ENCODE assay signal across 8 mouse cellular contexts in genomic region chr8:70698310-70699109, GRCm38 (mm10). TPM values are rescaled to one million over a fixed set of nuclear protein-coding genes. Genes with fewer than 3 reads are reported as not detected.
DNase-seq lines count a peak whose midpoint lies in the region; ATAC-seq and TF ChIP-seq lines count a peak whose summit lies in the region.

Gene Jund (plus strand): TSS chr8:70698949.

- peak within 1 kb of the TSS; percentile 96 for H3K9ac ChIP-seq in heart, embryonic 15.5 days
- H3K9ac ChIP-seq in liver, embryonic 14.5 days (replicated peaks): peak within 1 kb of the TSS; percentile 87
- peak within 1 kb of the TSS; percentile 83 for H3K9ac ChIP-seq in neural tube, embryonic 11.5 days (ENCODE audit: low read length)
- peak within 1 kb of the TSS; percentile 99 for H3K9ac ChIP-seq in stomach, postnatal 0 days (ENCODE audit: low read length)

- H3K4me1 ChIP-seq in forebrain, embryonic 10.5 days: peaks cover 76% of the 10 kb centered on the region
- H3K4me1 ChIP-seq in heart, embryonic 15.5 days (replicated peaks): peaks cover 62% of the 10 kb centered on the region
- H3K4me1 ChIP-seq in liver, embryonic 14.5 days (replicated peaks; ENCODE audit: control insufficient read depth in 2 of 2, insufficient read depth in 2 of 2, low read length in 1 of 2): peaks cover 33 to 36% of the 10 kb centered on the region in 2 experiments
- H3K4me1 ChIP-seq in neural tube, embryonic 11.5 days (ENCODE audit: control insufficient read depth, insufficient read depth, low read length): peaks cover 36% of the 10 kb centered on the region
- H3K4me1 ChIP-seq in stomach, postnatal 0 days (replicated peaks; ENCODE audit: control insufficient read depth, insufficient read depth): peaks cover 17% of the 10 kb centered on the region

- H3K4me2 ChIP-seq in heart, embryonic 15.5 days: peak within 1 kb of the TSS; percentile 77
- peak within 1 kb of the TSS; percentile 80 for H3K4me2 ChIP-seq in liver, embryonic 14.5 days (ENCODE audit: low read depth)
- peak within 1 kb of the TSS; percentile 49 for H3K4me2 ChIP-seq in neural tube, embryonic 11.5 days (ENCODE audit: low read depth)
- H3K4me2 ChIP-seq in stomach, postnatal 0 days (replicated peaks; ENCODE audit: low read depth): peak within 1 kb of the TSS; percentile 62

- WGBS in forebrain, embryonic 10.5 days: under 1% methylated on average over 63 of the region's 69 CpGs
- under 1% methylated on average over 63 of the region's 69 CpGs for WGBS in heart, embryonic 15.5 days
- WGBS in liver, embryonic 14.5 days (ENCODE audit: insufficient replicate concordance): under 1% methylated on average over 68 of the region's 69 CpGs
- WGBS in neural tube, embryonic 11.5 days: under 1% methylated on average over 68 of the region's 69 CpGs
- WGBS in stomach, postnatal 0 days: under 1% methylated on average over 51 of the region's 69 CpGs

- DNase-seq in c-Kit-negative CD71-positive TER-119-positive erythroid progenitor cells, embryonic 14.5 days (ENCODE audit: low read depth, low spot score): peak; percentile 99
- DNase-seq in forebrain, embryonic 10.5 days (ENCODE audit: extremely low spot score, low spot score): peak; percentile 100
- peak; percentile 99 to 100 for DNase-seq in kidney, postnatal 25 days
- peak; percentile 98 to 99 (median 98) for DNase-seq in liver, embryonic 14.5 days (ENCODE audit: low read depth in 3 of 3, low spot score in 3 of 3)
- peak; percentile 100 for DNase-seq in neural tube, embryonic 11.5 days (ENCODE audit: low spot score)
- DNase-seq in stomach, postnatal 0 days (ENCODE audit: low spot score): peak; percentile 99

- H3K27me3 ChIP-seq in forebrain, embryonic 10.5 days (ENCODE audit: poor library complexity, severe bottlenecking): peaks cover 15% of the 10 kb centered on the region
- H3K27me3 ChIP-seq in heart, embryonic 15.5 days: no peaks in the 10 kb centered on the region
- H3K27me3 ChIP-seq in liver, embryonic 14.5 days (ENCODE audit: control insufficient read depth, insufficient read depth, low read length): no peaks in the 10 kb centered on the region
- no peaks in the 10 kb centered on the region for H3K27me3 ChIP-seq in neural tube, embryonic 11.5 days (ENCODE audit: control insufficient read depth, insufficient read depth, low read length)
- H3K27me3 ChIP-seq in stomach, postnatal 0 days (ENCODE audit: control insufficient read depth, insufficient read depth, low read length): no peaks in the 10 kb centered on the region

- peaks cover 23% of the 10 kb centered on the region for H3K36me3 ChIP-seq in forebrain, embryonic 10.5 days (replicated peaks)
- no peaks in the 10 kb centered on the region; the same call in 1 of the 2 replicates for H3K36me3 ChIP-seq in heart, embryonic 15.5 days
- no peaks in the 10 kb centered on the region for H3K36me3 ChIP-seq in liver, embryonic 14.5 days (replicated peaks; ENCODE audit: control insufficient read depth, insufficient read depth, low read depth)
- no peaks in the 10 kb centered on the region for H3K36me3 ChIP-seq in neural tube, embryonic 11.5 days (ENCODE audit: control insufficient read depth, insufficient read depth, low read length)
- H3K36me3 ChIP-seq in stomach, postnatal 0 days (ENCODE audit: control insufficient read depth, insufficient read depth, low read length): no peaks in the 10 kb centered on the region

- peak; percentile 65 for TF ChIP-seq EP300 in liver, embryonic 14.5 days (IDR thresholded peaks at IDR 0.05; ENCODE audit: low read depth)
- peak; percentile 86 for TF ChIP-seq EP300 in stomach, postnatal 0 days (optimal IDR thresholded peaks at IDR 0.05)

- no peaks in the 10 kb centered on the region for H3K9me3 ChIP-seq in forebrain, embryonic 10.5 days
- H3K9me3 ChIP-seq in heart, embryonic 15.5 days (replicated peaks): no peaks in the 10 kb centered on the region
- H3K9me3 ChIP-seq in liver, embryonic 14.5 days (ENCODE audit: control insufficient read depth, low read length): no peaks in the 10 kb centered on the region
- H3K9me3 ChIP-seq in neural tube, embryonic 11.5 days (ENCODE audit: control insufficient read depth, low read length): no peaks in the 10 kb centered on the region
- no peaks in the 10 kb centered on the region for H3K9me3 ChIP-seq in stomach, postnatal 0 days (ENCODE audit: control insufficient read depth, low read length)

- peak within 1 kb of the TSS; percentile 97 for H3K4me3 ChIP-seq in forebrain, embryonic 10.5 days
- peak within 1 kb of the TSS; percentile 87 for H3K4me3 ChIP-seq in heart, embryonic 15.5 days
- peak within 1 kb of the TSS; percentile 75 to 84 for H3K4me3 ChIP-seq in liver, embryonic 14.5 days (ENCODE audit: insufficient read depth in 1 of 2, low read depth in 2 of 2, low read length in 2 of 2)
- H3K4me3 ChIP-seq in neural tube, embryonic 11.5 days (ENCODE audit: low read depth, low read length): peak within 1 kb of the TSS; percentile 83
- H3K4me3 ChIP-seq in stomach, postnatal 0 days (ENCODE audit: low read depth, low read length): peak within 1 kb of the TSS; percentile 87

- ATAC-seq in CD4-positive, CD25-positive, alpha-beta regulatory T cell, adult 4 months: peak; percentile 65
- ATAC-seq in heart, embryonic 15.5 days (replicated peaks; ENCODE audit: insufficient number of reproducible peaks, insufficient read depth, low FRiP score, low read depth): peak; percentile 90
- peak; percentile 83 for ATAC-seq in liver, embryonic 14.5 days (ENCODE audit: insufficient read depth)
- peak; percentile 84 for ATAC-seq in neural tube, embryonic 11.5 days (ENCODE audit: insufficient read depth, low FRiP score, low TSS enrichment)
- ATAC-seq in stomach, postnatal 0 days (ENCODE audit: low FRiP score, low TSS enrichment): peak; percentile 87

- peak; percentile 34 for TF ChIP-seq CTCF in liver, embryonic 14.5 days (IDR thresholded peaks at IDR 0.05; ENCODE audit: low read depth)
- peak; percentile 50 for TF ChIP-seq CTCF in stomach, postnatal 0 days (IDR thresholded peaks at IDR 0.05; ENCODE audit: low read depth)

- peak within 1 kb of the TSS; percentile 99 for H3K27ac ChIP-seq in forebrain, embryonic 10.5 days
- peak within 1 kb of the TSS; percentile 98 for H3K27ac ChIP-seq in heart, embryonic 15.5 days
- H3K27ac ChIP-seq in liver, embryonic 14.5 days: peak within 1 kb of the TSS; percentile 91
- H3K27ac ChIP-seq in neural tube, embryonic 11.5 days (ENCODE audit: low read depth, low read length): peak within 1 kb of the TSS; percentile 98
- H3K27ac ChIP-seq in stomach, postnatal 0 days (replicated peaks): peak within 1 kb of the TSS; percentile 100

RNA-seq across cellular contexts. Expression of gene Jund, which starts in this region (rescaled TPM):
- polyA plus RNA-seq in CD4-positive, CD25-positive, alpha-beta regulatory T cell, adult 4 months (2017; shearing (Covaris generic)): 10 to 100 TPM in 1 of 2 experiments, 1 to 10 TPM in 1; 7.6 to 23.3 TPM
- 49.6 and 50.9 TPM in 2 replicates for polyA plus RNA-seq in forebrain, embryonic 10.5 days (2016; fragmentation: Nextera tagmentation; extraction: Ambion mirVana)
- 79.8 and 89.0 TPM in 2 replicates for polyA plus RNA-seq in heart, embryonic 15.5 days (2015; fragmentation: Nextera tagmentation; extraction: Ambion mirVana)
- 28.4 and 29.4 TPM in 2 replicates for polyA plus RNA-seq in liver, embryonic 14.5 days (2012; rRNA removed)
- 20.3 and 21.8 TPM in 2 replicates for polyA plus RNA-seq in liver, embryonic 14.5 days (2014; fragmentation: Nextera tagmentation; extraction: Ambion mirVana)
- polyA plus RNA-seq in neural tube, embryonic 11.5 days (2014; fragmentation: Nextera tagmentation; extraction: Ambion mirVana): 167 and 171 TPM in 2 replicates
- 78.3 and 108 TPM in 2 replicates for polyA plus RNA-seq in stomach, postnatal 0 days (2015; fragmentation: Nextera tagmentation; extraction: Ambion mirVana)

Comparison
In these comparisons a context has a peak if more than half of its experiments do, and no peak if none do; other contexts are left out.
1. Peak in every context shown above with its lines: DNase-seq, ATAC-seq, H3K4me3 ChIP-seq and H3K27ac ChIP-seq.